Mouse (Mus musculus) left cerebral cortex, adult 18-20 months (tissue): ENCODE measurements at regions not wholly inside any gene's neighbourhood (a gene's known extent, or its start where the extent isn't known, plus 50 kb on each side); places are given as distances from the start of the nearest gene placed in this dataset.

Source experiments
- DNase-seq, 2 experiments: peaks; one replicate each; pipeline ENCODE4 v3.0.0; 2021 to 2022; ENCODE audit warnings: low spot score in 2 of 2, mixed read lengths in 1 of 2

DNA sequence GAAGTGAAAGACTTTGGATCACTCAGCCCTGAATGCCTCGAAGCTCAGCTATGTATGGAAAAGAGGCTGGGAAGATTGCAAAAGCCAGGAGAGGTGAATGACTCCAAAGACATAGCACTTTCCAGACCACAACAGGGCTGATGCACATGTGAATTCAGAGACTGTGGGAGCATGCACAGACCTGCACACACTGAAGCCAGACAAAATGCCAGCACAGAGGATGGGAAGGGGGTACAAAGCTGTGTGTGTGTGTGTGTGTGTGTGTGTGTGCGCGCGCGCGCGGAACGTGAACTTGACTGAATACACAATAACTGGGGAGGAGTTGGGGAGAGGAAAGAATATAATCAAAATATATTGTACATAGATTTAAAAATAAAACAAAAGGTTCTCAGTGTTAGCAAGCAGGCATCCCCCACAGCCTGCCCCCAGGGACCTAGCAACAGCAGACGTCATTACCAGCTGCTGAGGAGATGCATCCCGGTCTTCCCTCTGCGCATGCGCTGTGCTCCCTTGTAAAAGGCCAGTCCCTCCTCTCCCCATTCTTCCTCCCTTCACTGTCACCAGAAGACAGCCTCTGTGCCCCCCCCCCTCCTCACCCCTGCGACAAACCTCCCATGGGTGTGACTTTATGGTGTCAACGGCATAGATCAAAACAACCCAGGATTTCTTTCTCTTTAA lies 89.5 kb upstream of the Mrps22 start:
- peak; percentile 20 to 27 for DNase-seq

DNA sequence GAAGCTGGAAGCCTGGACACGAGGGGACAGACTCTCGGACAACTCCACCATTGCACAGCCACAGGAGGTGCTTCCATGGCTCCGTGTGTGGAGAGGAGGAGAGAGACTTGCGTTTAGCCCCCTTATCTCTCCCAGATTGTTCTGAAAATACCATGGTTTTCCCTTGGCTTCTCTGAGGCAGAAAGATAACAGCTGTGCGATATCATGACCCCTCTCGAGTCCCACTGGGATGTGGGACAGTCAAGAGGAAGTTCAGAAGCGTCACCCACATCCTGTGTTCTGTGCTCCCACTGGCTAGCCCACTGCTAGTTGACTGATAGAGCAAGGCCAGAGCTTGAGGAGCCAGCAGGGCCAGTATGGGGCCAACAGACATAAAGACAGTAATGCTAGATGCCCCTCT lies 84.1 kb upstream of the Mrps22 start:
- no peak for DNase-seq

DNA sequence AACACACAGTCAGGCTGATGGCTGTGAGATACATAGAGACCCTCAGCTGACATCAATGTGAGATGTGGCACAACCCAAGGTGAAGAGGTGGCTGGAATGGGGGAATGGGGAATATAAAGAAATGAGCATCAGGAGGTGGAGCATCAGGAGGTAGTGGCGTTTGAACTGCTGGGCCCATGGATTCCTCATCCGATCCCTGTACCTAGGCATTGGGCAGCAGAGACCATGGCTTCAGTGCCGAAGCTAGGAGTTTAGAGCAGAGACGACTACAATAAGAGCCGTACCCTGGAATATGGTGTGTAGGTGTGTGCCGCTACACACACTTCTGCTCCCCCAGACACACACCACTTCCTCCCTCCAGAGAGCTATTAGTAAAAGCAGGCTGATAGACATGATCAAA lies 82.9 kb upstream of the Mrps22 start:
- DNase-seq, result no peak

DNA sequence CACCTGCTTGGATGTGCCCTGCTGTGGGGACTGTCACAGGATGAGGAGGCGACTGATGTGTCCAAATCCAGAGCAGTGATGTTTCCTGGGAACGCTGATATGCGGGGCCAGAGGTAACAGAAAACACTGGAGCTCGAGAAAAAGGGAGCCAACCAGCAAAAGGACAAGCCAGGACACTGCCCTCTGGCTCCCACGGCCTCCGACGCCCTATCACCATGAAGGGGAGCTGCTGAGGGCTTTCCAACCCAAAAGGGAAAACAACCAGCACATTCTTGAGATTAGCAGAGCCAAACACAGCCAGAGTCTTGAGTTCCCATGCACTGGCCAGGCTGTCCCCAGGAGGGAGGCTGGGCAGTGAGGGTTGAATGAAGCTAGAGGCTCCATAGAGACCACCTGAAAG lies 74.2 kb upstream of the Mrps22 start:
- no peak for DNase-seq

DNA sequence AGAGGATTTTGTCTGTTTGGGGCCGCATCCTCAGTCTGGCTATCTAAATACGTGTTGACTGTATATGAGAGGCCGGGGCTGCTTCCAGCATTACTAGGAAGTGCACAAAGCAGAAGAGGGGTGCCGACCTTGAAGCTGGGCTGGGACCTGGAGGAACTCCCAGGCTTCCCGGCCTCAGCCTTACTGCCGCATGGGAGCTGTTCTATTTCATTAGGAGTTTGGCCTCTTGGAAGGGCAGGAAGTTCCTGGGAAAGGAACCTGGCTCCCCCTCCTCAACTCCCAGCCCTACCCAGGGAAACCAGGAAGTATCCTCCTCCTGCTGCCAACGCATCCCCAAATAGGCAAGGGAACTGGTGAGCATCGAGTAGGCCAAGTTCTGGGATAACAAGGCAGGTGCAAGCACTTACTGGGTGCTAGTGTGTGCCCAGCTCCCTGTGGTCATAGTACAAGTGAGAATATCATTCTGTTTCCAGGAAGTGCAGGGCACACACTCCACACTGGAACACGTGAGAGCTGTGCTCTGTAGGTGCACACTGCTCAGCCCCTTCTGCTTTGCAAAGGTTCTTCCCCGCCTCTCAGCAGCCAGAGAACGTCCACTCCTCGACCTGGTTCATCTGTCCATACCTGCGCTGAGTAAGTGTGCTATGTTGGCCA lies 72.1 kb upstream of the Mrps22 start:
- DNase-seq, result no peak

DNA sequence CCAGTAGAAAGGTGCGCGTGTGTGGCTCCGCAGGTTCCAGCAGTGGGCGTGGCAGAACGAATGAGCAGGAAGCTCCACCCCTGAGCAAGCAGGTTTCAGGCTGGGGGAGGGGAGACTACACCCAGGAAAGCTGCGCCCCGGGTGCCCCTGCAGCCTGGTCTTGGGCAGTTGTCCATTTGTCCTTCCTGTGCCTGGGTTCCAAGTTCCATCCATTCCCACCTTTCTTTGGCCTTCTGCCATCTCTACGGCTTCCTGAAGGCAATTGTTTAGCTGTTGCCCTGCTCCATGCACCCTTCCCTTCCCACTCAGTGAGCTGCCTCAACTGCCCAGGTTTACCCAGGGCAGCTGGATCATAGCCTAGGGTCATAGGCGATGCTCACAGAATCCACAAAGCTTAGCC lies 70.9 kb upstream of the Mrps22 start:
- DNase-seq, result no peak

DNA sequence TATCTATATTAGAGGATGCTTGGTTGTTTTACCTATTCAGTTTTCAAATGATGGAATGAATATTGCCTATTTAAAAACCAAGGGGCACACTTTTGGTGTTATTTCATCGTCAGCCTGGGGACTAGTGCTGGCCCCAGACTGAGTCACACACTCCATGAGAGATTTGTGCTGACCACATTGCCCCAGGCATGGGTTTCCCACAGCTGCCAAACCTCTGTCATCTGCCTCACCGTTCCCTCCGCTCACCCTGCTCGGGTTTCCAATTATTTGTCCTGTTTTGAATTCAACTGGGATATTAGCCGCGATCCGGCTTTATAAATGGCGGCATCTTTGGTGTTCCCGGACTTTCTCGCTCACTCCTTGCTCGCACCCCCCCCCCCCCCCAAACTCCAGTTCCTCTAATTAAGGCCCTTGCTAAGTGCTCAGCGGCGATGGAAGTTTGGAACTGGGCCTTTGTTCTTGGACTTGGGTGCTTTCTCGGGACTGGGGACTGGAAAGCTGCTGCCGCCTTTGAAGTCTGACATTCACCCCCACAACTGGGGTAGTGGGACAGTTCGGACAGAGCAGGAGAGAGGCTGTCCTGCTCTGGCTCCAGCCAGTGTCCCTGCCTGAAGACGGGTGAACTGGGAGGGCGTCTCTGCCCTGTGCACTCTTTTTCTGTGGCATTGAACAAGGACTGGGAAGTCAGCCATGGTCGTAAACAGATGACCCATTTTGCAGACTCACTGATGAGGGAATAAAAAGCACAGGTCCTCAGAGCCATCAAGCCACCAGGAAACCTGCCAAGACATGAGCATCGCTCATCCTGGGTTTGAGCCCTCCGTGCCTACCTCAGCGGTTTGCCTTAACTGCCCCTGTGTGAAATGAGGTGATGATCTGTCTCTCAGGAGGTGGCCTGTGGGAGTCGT lies 67.2 kb upstream of the Mrps22 start:
- DNase-seq, result no peak

DNA sequence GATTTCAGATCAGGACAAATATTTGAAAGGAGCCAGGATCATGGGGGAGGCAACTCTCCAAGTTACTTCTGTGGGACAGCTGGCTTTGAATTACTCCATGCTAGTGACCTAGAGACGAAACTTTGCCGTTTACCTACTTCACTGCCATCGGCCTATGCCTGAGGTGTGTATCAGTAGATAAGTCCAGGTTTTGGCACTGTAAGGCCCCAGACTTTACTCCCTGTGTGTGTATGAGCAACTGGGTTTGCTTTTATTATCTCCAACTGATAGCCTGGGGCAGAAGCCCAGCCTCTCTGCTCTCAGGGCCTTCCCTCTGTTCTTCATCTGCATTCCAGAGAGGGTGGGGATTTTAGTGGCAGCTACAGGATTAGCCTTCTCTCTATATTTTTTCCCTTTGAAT lies 65.6 kb upstream of the Mrps22 start:
- DNase-seq, result no peak

DNA sequence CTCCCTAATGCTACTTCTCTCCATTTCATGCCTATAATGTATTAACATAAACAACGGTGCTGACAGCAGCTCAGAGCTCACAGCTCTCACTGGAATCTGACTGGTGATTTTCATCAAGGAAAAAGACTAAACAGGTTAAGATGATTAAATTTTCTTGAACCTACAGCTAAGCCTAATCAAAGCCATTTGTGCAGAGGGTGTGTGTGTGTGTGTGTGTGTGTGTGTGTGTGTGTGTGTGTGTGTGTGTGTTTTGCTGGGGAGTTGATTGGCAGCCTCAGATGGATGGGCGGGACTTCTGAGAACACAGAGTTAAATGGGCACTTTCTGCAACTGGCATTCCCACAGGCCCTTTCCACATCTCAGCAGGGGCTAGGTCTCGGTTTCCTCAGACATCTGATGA lies 61.6 kb upstream of the Mrps22 start:
- no peak for DNase-seq

DNA sequence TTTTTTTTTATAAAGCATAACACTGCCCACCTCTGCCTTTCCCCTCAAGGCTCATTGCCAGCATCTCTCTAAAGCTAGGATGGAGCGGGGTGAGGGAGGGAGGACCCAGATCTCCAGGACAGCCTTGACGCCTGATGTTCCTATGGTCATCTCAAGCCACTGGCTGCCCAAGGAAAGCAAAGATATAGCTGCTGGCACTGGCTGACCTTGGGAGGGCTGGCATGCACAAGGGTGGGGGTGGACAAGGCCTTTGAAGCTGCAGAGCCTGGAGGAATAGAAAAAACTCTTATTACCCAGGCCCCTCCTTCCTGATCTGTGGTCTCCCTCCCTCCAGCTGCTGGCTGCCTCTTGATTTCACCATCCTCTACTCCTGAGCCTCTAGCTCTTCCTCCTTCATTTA lies 50.2 kb upstream of the Mrps22 start:
- DNase-seq, result no peak
